Mouse (Mus musculus): ENCODE results near the gene Fancl.

DNA sequence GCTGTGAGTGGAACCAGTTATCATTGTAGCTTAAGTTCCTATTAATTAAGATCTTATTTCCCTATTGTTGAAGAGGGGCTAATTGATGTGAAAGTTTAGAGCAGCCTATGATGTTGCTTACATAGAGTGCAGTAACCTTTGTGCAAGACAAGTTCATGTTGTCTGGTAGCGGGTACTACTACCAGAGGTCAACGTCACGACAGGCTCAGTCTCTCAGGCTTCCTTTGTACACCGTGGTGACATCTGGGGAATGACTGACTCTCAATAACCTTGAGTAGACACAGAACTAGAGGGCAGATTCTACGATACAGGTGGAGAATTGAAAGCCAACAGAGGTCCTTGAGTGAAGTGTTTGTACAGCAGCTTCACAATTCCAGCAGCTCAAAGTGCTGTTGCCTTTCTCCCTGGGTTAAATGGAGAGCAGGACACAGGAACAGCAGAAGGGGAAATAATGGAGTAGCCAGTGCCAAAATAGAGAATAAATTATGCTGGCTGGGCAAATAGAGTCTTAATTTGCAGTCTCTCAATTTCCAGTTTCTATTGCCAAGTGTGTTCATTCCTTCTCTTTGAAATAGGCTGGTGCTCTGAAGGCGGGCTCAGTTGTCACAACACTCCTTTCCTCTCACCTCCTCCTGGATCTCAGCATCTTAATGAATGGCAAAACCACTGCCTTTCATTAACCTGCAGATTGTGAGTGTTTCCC lies 91.3 kb downstream of the Fancl start:
- no peak for TF ChIP-seq CTCF (IDR thresholded peaks at IDR 0.05; ENCODE audit: borderline replicate concordance, insufficient read depth, low read length)
- TF ChIP-seq POLR2A (IDR thresholded peaks at IDR 0.05; ENCODE audit: low read depth, low read length) = no peak
